Mouse (Mus musculus): ENCODE data around the gene Tmem177.

DNA sequence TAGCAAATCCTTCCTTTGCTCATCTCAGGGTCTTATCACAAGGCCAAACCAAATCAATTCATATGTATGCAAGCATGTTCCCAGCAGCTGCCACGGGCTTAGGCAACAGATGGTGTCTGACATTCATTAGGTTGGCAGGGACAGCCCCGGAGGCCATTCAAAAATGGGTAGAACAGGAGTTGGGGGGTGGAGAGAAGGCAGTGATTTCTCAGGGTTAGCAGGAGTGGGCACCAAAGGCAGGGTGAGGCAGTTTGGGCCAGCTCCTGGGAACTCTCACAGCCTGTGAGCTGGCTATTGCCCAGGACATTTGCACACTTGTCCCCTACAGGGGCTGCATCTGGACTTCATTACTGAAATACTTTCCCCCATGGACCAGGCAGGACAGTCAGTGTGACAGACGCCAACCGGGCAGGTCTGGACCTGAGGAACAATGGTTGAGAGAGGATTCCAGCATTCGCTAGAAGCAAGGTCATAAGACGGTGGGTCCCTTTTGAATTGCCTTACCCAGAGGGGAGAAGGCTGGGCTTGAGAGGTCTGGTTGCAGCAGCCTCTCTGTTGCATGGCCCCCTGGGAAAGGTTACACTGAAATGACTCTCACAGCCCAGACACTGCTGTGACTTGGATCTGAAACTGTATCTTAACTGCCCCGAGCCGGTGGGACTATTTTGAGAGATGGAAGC lies 10.3 kb downstream of the Tmem177 start:
- TF ChIP-seq POLR2A (IDR thresholded peaks at IDR 0.05; ENCODE audit: low read depth, low read length): no peak
- TF ChIP-seq CTCF (IDR thresholded peaks at IDR 0.05; ENCODE audit: extremely low read depth, insufficient read depth, insufficient read length, insufficient replicate concordance): no peak

Data from spleen, adult 2 months (tissue).